Mouse (Mus musculus) T-helper 17 cell (primary cell): ENCODE data around the gene Slc2a4.

Experiments used
- in situ Hi-C, 2 experiments: fragments of 300-600 bp; cut with MboI, MseI; formaldehyde crosslinking; loops; 1 replicate in 1 of 2; 2 replicates in 1 of 2; pipeline ENCODE4 v1.15.1; 2025; ENCODE audit warnings: high pct_unique_total_duplicates in 2 of 2

Gene Slc2a4

DNA sequence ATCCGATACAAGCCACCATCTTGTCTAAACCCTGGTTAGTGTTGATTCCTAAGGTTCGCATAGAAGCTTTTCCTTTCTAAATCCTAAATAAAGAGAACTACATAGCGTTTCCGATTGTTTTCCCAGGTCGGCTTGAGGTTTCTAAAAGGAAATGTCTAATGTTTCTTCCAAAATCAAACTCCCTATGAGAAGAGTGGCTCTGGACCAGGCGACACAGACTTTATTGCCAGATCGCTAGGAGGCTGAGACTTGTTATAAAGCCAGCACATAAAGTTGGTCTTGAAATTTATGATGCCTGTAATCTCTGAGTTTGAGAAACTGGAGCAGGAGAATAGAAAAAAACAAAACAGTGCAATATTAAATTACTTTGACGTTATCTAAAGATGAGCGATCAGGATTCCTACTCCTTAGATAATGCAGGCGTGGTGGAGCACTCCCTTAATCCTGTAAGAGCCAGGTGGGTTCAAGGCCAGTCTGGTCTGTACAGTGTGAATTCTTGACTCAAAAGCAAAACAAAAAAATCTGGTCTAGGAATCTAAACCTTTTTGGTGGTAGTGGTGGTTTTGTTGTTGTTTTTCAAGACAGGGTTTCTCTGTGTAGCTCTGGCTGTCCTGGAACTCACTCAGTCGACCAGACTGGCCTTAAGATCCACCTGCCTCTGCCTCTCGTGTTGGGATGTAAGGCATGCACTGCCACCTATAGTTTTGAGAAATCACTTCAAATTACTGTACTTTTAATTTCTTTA is 25.8 kb downstream of the Slc2a4 start:
- in situ Hi-C loops: no loop called here

DNA sequence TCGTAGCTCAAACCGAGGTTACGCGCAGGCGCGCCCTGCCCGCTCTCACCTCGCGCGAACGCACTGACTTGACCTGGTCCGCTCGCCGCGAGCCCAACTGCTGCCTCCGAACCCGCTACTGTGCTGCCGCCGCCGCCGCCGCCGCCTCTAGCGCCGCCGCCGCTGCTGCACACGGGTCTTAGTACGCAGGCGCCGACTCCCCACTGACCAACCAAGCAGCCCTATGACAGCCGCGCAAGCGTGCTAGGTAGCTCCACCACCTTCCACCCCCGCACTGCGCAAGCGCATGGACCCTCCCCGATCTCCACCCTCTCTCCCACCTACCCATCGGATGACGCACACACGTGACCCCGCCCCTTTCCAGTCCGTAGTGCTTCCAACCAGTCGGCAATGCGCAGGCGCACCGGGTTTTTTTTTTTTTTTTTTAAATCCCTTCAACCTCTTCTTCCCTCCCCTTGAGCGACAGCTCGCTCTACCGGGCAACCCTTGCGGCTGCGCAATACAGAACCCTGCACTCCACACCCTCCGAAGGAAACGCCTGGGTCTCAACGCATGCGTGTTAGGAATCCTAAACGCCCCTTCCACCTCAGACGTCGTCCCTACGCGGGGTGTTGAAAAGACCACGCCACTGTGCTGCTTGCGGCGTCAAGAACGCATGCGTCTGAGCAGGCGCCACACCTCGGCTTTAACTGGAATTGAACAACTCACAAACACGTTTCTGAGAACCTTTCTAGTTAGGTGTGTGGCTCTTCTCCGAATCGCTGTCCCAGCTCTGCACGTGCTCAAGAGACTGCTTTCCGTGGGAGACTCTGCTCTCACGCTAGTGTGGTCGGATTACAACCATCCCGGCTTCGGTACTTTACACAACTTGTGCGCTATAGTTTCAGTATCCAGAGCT is 26.6 kb downstream of the Slc2a4 start, which contains the start of gene Eif5a:
Eif5a (minus strand) TSS at position 845 of the 898 bp plus-strand sequence.
- in situ Hi-C loops: no loop called here

DNA sequence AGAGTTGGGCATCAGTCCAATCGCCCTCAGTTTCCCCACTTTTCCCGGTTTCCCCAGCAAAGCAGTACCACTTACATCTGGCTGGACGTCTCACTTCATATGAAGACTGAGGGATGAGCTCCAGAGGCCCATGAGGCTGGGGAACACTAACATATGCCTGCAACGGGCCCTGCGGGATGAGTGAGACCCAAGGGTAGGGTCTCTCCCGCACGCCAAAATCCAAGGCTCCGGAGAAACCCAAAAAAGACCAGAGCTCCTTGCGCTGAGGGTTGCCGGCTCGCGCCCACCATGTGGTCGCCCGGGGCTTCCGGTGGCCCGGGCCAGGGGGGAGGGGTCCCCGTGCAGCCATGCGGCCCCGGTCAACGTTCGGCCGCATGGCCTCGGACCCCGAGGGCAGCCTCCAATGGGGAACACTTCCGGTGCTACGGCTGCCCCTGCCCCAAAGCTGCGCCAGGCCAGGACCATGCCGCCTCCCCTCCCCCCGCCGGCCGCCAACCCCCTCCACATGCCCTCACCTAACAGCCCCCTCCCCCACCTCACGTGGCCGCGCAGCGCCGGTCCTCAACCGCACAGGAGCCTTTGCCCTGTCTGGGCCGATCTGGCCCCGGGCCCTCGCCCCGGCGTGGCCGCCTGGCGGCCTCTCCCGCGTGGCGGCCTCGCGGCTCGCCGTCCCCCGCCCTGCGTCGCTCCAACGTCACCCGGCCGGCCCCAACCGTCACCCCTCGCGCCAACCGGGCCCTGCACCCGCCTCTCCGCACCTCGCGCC is 27.5 kb downstream of the Slc2a4 start:
- in situ Hi-C loops: no loop called here

DNA sequence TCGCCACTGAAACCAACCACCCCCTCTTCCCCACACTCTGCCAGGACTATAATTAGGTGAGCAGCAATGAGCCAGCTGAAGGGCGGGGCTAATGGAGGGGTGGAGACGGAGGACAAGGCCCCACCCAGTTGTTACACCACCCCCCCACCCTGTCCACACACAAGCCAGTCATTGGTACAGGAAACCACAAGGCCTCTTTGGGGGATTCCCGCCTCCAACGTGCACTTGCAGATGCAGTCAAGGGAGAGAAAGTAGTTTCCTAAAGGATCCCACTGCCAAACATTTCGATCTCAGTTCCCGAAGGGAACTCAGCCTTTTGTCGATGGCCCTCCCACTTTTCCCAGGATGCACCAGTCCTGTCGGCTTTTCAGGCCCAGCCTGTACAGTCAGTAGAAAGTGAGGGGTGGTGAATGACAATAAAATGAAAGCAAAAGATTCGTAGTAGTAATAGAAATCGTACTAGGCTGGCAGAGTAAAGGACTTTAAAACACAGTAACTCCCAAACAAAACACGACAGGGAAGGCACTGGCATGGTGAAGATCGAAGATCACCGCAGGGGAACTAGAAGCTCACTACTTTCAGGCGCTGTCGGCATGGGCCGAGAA is 28.2 kb downstream of the Slc2a4 start:
- in situ Hi-C loops: loop anchor here (10.0 kb wide), 2 partner anchors 745 to 1055 kb away; partner anchors contain the start of genes Rpain (in 1 of the 2) and Spag7 (in 1 of the 2)

DNA sequence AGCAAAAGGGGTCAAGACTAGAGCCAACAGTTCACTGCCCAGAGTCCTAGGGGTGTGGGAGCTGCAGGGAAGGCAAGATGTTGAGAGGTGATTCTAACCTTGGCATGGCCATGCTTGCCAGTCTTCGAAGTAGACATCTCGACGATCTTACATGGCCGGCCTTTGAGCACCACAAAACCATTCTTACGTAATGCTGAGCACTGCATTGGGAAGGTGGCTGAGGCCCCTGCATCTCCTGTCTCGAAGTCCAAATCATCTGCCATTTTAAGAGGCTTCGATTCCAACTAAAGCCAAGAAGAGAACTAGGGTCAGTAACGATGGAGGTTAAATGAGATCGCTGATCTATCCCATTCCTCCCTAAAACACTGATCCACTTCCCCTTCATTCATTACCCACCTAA is 28.9 kb downstream of the Slc2a4 start:
- in situ Hi-C loops: loop anchor here (10.0 kb wide), 2 partner anchors 746 to 1056 kb away; partner anchors contain the start of genes Rpain (in 1 of the 2) and Spag7 (in 1 of the 2)

- in situ Hi-C loops: loop anchor here (10.0 kb wide), 2 partner anchors 747 to 1057 kb away; partner anchors contain the start of genes Rpain (in 1 of the 2) and Spag7 (in 1 of the 2)
These were observed 29.9 kb downstream of the Slc2a4 start for GRCm38 (mm10) chr11:69918118-69918517.

DNA sequence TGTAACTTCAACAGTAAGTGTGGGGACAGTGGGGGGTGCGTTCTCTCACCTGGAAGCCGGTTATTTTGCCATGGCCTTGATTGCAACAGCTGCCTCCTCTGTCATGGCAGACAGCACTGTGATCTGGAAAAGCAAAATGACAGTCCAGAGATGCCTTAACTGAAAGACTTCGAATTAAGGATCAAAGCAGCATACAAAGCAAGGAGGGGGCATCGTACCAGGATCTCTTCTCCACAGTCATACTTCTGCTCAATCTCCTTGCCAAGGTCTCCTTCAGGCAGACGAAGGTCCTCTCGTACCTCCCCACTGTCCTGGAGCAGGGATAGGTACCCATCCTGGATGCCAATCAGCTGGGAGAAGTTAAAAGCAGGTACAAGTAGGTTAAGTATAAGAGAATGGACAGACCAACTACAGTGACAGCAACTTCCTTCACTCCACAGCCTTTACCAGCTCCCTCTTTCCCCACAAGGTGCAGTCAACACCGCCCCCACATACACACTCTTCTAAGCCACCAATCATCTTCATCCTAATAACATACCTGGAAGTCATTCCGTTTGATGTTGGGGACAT is 30.5 kb downstream of the Slc2a4 start:
- in situ Hi-C loops: loop anchor here (10.0 kb wide), 2 partner anchors 747 to 1057 kb away; partner anchors contain the start of genes Rpain (in 1 of the 2) and Spag7 (in 1 of the 2)

DNA sequence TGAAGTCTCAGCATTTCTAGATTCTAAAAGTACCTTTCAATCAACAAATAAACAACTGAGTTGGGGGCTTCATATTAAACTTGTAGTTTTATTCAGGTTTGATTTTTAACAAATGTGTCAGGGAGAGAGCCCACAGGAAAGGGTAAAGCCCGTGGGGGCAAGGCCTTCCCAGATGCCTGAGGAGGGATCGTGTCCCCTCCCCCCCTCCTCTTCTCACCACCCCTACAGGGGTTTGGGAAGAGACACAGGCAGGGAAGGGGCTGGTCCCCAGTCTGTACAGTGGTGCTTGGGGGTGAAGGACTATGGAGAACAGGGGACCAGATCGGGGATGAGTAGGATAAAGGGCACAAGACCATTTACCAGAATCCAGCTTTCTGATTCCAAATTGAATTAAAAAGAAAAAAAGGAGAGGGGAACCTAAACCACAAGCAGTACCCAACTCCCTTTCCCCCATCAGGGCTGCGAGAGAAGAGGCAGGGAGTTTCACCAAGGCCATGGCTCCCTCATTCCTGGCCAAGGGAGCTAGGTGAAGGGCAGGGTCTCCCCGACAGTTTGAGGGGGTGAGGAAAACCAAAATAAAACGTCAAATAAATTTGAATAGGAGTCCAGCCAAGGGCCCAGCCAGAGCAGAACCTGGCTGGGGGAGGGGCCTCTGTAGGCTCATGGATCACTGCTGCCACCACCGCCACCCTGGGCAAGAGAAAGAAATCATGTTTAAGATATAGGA is 31.2 kb downstream of the Slc2a4 start:
- in situ Hi-C loops: loop anchor here (10.0 kb wide), 2 partner anchors 748 to 1058 kb away; partner anchors contain the start of genes Rpain (in 1 of the 2) and Spag7 (in 1 of the 2)

DNA sequence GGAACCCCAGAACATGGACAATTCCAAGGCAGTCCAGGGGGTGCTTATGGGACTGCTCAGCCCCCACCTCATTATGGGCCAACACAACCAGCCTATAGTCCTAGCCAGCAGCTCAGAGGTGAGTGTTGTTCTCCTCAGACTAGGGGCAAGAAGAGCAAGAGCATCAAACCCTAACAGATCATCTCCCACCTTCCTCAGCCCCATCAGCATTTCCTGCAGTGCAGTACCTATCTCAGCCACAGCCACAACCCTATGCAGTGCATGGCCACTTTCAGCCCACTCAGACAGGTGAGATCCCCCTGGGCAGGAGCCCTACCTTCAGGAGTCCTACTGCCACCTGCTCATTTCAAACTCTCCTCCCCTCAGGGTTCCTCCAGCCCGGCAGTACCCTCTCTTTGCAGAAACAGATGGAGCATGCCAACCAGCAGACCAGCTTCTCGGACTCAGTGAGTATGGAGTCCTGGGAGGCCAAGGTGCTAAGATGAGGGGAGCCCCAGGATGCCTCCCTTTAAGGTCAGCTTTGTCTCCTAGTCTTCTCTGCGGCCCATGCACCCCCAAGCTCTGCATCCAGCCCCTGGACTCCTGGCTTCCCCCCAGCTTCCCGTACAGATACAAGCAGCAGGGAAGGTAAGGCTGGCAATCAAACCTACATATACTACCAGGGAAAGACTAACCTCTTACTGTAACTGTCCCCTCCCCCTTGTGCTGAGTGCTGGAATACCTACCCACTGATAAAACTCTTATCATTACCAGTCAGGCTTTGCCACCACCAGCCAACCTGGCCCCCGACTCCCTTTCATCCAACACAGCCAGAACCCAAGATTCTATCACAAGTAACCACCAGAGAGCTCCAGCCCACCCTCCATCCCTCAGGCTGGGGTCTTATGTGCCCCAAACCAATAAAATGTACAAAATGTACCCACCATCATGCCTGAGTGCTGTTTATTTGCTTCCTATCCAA is 32.0 kb downstream of the Slc2a4 start:
- in situ Hi-C loops: loop anchor here (10.0 kb wide), 2 partner anchors 749 to 1059 kb away; partner anchors contain the start of genes Rpain (in 1 of the 2) and Spag7 (in 1 of the 2)

- in situ Hi-C loops: loop anchor here (10.0 kb wide), 2 partner anchors 750 to 1060 kb away; partner anchors contain the start of genes Rpain (in 1 of the 2) and Spag7 (in 1 of the 2)
These were observed 33.0 kb downstream of the Slc2a4 start for GRCm38 (mm10) chr11:69914917-69915430.

GRCm38 (mm10) chr11:69914372-69914764 is 33.6 kb downstream of the Slc2a4 start:
- in situ Hi-C loops: loop anchor here (10.0 kb wide), 2 partner anchors 750 to 1060 kb away; partner anchors contain the start of genes Rpain (in 1 of the 2) and Spag7 (in 1 of the 2)

- in situ Hi-C loops: loop anchor here (10.0 kb wide), 2 partner anchors 751 to 1061 kb away; partner anchors contain the start of genes Rpain (in 1 of the 2) and Spag7 (in 1 of the 2)
These were observed 34.2 kb downstream of the Slc2a4 start, which contains the start of gene Gps2 for GRCm38 (mm10) chr11:69913554-69914371. Gene Gps2 (plus strand): TSS chr11:69913888.

DNA sequence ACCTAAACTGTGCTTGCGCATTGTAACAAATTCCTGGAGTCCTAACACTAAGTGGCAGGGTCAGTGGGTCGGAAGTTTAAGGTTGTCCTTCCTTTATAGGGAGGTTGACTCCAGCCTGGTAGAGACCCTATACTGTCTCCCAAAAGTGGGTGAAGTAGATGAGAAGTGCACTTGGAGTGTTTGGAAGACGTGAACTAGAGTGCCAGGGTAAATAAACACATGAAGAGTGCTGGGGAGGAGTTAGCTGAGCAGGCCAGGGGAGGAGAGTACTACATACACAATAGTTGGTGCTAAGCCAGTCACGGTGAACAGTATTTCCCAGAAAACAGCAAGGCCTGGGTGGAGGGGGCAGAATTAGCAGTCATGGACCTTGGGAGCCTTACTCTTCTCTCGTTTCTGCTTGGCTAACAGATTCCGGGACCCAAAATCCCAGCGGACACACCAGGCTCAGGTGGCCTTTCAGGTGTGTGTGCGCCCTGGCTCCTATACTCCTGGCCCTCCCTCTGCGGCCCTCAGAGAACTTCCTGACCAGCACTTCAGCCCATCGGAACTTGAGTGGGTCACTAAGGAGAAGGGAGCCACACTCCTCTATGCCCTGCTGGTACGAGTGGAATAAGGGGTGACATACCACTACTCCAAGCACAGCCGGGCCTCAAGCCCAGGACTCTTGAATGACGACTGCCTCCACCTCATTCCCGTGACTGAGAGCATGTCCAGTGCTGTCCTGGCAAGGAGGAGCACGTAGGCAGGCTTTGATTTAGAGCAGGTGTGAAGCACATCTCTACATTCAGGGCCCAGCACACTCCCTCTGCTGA is 35.1 kb downstream of the Slc2a4 start:
- in situ Hi-C loops: loop anchor here (10.0 kb wide), 2 partner anchors 752 to 1062 kb away; partner anchors contain the start of genes Rpain (in 1 of the 2) and Spag7 (in 1 of the 2)

- in situ Hi-C loops: loop anchor here (10.0 kb wide), 2 partner anchors 753 to 1063 kb away; partner anchors contain the start of genes Rpain (in 1 of the 2) and Spag7 (in 1 of the 2)
These were observed 36.3 kb downstream of the Slc2a4 start for GRCm38 (mm10) chr11:69911701-69912100.

DNA sequence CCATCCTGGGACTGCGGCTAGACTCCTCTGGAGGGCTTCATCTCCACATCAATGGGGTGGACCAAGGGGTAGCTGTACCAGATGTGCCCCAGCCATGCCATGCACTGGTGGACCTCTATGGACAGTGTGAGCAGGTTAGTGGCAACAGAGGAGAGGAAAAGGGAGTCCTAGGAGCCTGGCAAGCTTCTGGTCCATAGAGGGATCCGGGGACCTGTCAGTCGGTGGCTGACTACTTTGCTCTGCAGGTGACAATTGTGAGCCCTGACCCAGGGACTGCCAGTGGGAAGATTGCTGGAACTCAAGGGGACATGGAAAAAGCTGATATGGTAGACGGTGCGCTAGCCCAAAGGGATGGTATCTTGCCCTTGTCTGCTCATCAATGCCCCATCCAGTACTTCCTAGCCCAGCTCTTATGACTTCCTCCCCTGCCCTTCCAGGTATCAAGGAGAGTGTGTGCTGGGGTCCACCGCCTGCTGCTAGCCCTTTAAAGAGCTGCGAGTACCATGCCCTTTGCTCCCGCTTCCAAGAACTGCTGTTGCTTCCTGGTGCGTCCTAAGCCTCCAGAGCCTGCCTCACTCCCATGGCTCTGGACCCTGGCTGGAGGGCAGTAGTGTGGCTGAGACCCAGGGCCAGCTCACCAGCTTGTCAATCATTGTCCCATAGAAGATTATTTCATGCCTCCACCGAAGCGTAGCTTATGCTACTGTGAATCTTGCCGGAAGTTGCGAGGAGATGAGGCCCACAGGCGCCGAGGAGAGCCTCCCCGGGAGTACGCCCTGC is 37.0 kb downstream of the Slc2a4 start:
- in situ Hi-C loops: loop anchor here (10.0 kb wide), 2 partner anchors 754 to 1064 kb away; partner anchors contain the start of genes Rpain (in 1 of the 2) and Spag7 (in 1 of the 2)
